Mouse (Mus musculus) spleen, adult 2 months (tissue): ENCODE data around the gene Dusp13. TPM values are rescaled to one million over a fixed set of nuclear protein-coding genes. Genes with fewer than 3 reads are reported as not detected.

Experiments used
- DNase-seq, 2 experiments: peaks; one replicate each; pipeline versions ENCODE4 v3.0.0 to v3.0.0-alpha.2; 2012 to 2021; ENCODE audit warnings: low spot score in 2 of 2, low read depth in 1 of 2
- H3K27ac ChIP-seq: fragments of 200-500 bp; 2 replicates; pipeline ENCODE4 v1.5.1; 2012; ENCODE audit warnings: low read length, inconsistent platforms; ENCODE audit not compliant: insufficient read depth
- H3K27me3 ChIP-seq: fragments of 200-500 bp; 2 replicates; pipeline ENCODE4 v1.6.1; 2012; ENCODE audit warnings: mild to moderate bottlenecking, moderate library complexity, low read length, inconsistent platforms; ENCODE audit not compliant: control insufficient read depth, insufficient read depth
- H3K36me3 ChIP-seq: fragments of 200-500 bp; 2 replicates; pipeline ENCODE4 v1.6.1; 2012; ENCODE audit warnings: mild to moderate bottlenecking, low read length, inconsistent platforms; ENCODE audit not compliant: control insufficient read depth, insufficient read depth
- H3K4me1 ChIP-seq: fragments of 200-500 bp; 2 replicates; pipeline ENCODE4 v1.6.1; 2011; ENCODE audit warnings: inconsistent platforms; ENCODE audit not compliant: control insufficient read depth, insufficient read depth, insufficient read length
- H3K4me3 ChIP-seq: fragments of 200-500 bp; 2 replicates; pipeline ENCODE4 v1.5.1; 2011; ENCODE audit warnings: mild to moderate bottlenecking, inconsistent platforms; ENCODE audit not compliant: insufficient read depth, insufficient read length; ENCODE audit errors: extremely low read depth
- CTCF ChIP-seq: fragments of 200-500 bp; IDR thresholded peaks from 2 replicates; pipeline ENCODE4 v1.5.1; 2011; ENCODE audit warnings: mild to moderate bottlenecking, inconsistent platforms; ENCODE audit not compliant: insufficient read depth, insufficient read length, insufficient replicate concordance; ENCODE audit errors: extremely low read depth
- POLR2A ChIP-seq: fragments of 200-500 bp; IDR thresholded peaks from 2 replicates; pipeline ENCODE4 v1.6.1; 2011; ENCODE audit warnings: low read depth, low read length, inconsistent platforms
- WGBS: fragments of 180-500 bp; shearing (Covaris S2); methylation state at CpG from one replicate; pipeline ENCODE4 v1.1.7; 2018; 5-methylcytosine and 5-hydroxymethylcytosine counted together
- polyA plus RNA-seq: library from polyadenylated mRNA; depleted of rRNA; stranded (reverse); fragments of >200 nt; gene quantifications from 2 replicates; pipeline ENCODE4 v1.2.3, GENCODE M21; 2012

The Dusp13 gene
- polyA plus RNA-seq, 1 experiment, result 0.19 TPM

DNA sequence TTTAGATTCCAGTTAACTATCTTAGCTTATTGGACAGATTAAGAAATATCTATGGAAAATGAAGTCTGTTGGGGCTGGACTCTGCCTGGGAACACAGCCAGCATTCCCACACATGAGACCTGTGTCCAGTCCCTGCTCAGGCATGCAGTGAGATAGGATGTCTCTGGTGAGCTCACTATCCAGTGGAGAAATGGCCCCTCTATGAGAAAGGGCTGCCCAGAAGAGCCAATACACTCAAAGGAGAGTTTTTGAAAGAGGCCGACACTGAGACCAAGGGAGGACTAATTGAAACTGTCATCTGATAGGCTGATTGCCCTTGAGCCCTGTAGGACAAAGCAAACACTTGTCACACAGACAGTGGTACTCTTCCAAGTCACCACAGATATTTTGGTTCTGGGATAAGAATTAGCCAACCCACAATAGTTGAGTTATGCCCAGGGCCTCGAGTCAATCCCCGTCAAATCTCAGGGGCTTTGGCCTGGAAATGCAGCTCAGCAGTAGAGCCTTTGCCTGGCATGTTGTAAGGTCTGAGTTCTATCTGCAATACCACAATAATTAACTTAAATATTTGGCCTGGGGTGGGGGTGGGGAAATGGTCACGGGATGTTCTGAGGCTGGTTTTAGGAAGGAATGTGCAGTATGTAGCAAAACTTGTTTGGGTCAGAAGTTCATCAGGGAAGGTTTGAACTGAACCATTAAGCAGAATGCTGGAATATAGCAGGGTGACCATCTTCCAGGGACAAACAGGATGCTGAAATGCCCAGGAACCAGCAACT lies 30.4 kb downstream of the Dusp13 start:
- 85% methylated on average over 4 of the region's 4 CpGs for WGBS
- Histone ChIP-seq H3K4me1 (no peaks in the 10 kb centered on the region), H3K27ac (no peak overlapping the region), H3K27me3 (no peaks in the 10 kb centered on the region), H3K4me3 (no peak overlapping the region), H3K36me3 (no peaks in the 10 kb centered on the region)
- TF ChIP-seq POLR2A (no peak), CTCF (no peak)
- no peak for DNase-seq

DNA sequence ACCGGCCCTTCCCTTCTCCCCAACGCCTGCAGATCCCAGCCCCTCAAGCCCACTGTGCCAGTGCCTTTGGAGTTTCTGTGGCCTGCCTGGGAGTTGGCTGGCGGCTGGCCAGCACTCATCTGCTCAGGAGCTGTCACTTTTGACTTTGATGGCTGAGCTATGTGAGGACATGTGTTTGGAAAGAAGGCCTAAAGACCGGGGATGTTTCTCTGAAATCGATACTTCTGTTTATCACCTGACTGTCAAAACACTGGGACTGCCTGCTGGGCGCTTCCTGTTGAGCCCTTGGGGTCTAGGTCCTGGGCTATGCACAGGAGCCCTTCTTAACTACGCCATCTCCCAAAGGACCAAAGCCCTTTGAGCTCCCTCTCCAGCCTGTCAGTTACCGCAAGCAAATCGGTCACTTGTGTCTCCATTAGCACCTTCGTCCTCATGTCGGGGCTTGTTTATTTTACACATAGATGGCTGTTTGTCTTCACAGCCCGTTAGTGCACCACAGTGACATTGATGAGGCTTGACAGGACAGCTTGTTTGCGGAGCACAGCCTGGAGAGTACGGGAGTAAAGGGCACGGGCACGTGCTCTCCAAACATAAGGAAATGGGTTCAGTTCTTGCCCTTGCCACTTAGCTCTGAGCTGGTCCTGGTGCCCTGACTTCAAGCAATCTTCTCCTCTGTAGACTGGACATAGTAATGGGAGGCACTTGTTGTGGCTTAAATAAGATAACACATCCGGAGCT lies 31.2 kb downstream of the Dusp13 start:
- TF ChIP-seq POLR2A, result no peak
- no peak for TF ChIP-seq CTCF
- H3K27me3 ChIP-seq, result no peaks in the 10 kb centered on the region
- no peaks in the 10 kb centered on the region for H3K36me3 ChIP-seq
- no peak for DNase-seq
- no peaks in the 10 kb centered on the region for H3K4me1 ChIP-seq
- no peak overlapping the region for H3K27ac ChIP-seq
- no peak overlapping the region for H3K4me3 ChIP-seq
- WGBS, result 90% methylated on average over 17 of the region's 17 CpGs

DNA sequence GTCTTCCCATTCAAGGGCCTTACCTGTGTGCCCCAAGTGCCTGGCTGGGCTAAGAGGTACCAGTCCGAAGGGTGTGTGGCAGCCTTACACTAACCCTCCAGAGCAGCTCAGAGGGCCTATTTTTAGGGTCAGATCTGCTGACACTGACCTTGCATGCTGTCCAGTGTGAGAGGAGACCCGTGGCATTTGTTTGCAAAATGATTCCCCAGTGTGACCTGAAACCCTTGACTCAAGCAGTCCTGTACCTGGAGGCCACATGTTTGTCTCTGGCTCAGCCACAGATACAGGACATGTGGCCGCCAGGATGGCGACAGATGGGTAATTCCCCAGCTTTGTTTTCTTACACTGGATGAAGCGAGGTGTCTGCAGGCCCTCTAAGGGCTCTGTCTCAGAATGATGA lies 36.5 kb downstream of the Dusp13 start, which contains the start of gene Dupd1:
Dupd1 (minus strand) TSS at position 91 of the 400 bp plus-strand sequence.
- 78% methylated on average over 5 of the region's 5 CpGs for WGBS
- TF ChIP-seq CTCF, result no peak
- no peak for TF ChIP-seq POLR2A
- DNase-seq, result no peak
- Histone ChIP-seq H3K27me3 (no peaks in the 10 kb centered on the region), H3K4me1 (no peaks in the 10 kb centered on the region), H3K36me3 (no peaks in the 10 kb centered on the region), H3K4me3 (no peak within 1 kb of the TSS), H3K27ac (no peak within 1 kb of the TSS)

DNA sequence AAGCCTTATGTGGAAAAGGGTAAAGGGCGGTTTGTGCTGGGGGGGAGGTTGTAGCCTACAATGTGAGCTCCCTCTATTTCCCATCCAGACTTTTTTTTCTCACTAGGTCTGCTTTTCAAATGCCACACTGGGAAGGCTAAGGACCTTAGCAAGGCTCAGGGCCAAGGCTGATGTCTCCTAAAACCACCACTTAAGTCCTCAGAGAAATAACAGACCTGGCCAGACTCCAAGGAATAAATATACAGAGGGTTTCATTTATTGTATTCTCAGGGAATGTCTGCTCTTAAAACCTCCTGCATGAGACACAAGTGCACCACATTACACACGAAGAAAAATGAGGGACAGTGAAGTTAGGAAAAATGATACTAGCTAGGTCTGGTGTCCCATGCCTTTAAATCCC lies 39.8 kb downstream of the Dusp13 start:
- Histone ChIP-seq H3K4me1 (no peaks in the 10 kb centered on the region), H3K27ac (no peak overlapping the region), H3K4me3 (no peak overlapping the region), H3K27me3 (no peaks in the 10 kb centered on the region), H3K36me3 (no peaks in the 10 kb centered on the region)
- DNase-seq, result no peak
- 84% methylated on average over 2 of the region's 2 CpGs for WGBS
- TF ChIP-seq CTCF (no peak), POLR2A (no peak)

DNA sequence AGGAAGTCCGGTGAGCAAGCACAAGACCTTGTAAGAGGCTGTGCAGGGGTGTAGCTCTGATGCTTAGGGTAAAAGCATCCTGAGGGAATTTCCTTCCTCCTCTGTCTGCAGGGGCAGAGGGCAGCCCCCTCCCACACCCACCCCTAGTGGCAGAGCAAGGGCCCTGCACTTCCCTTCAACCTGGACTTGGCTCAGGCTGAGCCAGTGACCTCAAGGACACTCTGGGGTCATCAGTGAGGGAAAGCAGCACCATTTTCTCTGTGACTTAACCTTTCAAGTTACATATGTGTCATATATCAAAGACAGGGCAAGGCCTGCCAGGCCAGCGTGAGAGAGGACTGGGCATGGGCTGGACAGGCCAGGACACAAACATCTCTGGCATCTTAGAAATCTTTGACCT lies 41.4 kb downstream of the Dusp13 start:
- Histone ChIP-seq H3K27me3 (no peaks in the 10 kb centered on the region), H3K4me3 (no peak overlapping the region), H3K4me1 (no peaks in the 10 kb centered on the region), H3K36me3 (no peaks in the 10 kb centered on the region), H3K27ac (no peak overlapping the region)
- no peak for TF ChIP-seq CTCF
- WGBS, result 91% methylated on average over 2 of the region's 2 CpGs
- no peak for DNase-seq

DNA sequence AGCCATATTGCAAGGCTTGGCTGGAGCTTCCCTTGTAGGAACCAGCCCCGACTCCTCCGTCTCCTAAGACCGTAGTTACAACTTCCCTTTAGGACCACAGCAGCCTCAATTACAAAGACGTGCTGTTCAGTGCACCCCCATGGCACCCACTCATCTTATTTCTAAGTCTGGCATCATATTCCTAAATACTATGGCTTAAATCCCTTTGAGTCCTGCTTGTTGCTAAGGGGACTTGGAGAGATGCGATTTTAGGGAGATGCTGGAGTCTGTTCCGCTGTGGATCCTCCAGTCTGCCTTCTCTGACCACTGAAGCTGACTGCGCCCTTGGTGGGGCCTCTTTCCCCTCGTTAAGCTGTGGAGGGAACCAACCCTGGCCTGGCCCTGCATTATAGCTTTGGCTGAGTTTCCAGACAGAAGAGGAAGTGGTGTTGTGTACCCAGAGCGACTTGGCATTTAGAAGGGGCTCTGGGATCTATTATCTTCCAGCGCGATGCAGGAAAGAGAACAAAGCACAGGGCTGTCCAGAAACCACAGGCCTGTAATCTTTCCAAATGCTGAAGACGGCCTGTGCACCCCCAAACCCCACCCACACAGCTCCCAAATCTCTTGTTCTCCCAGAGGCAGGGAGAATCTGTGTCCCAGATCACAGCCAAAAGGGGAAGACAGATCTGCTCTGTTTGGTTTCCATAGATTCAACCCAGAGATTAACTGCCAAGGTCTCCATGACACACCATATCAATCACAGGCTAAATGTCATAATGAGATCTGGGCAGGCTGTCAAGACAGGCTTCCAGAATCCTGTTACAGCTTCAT lies 44.0 kb downstream of the Dusp13 start:
- WGBS, result 17% methylated on average over 12 of the region's 12 CpGs
- Histone ChIP-seq H3K4me3 (no peak overlapping the region), H3K27me3 (no peaks in the 10 kb centered on the region), H3K4me1 (no peaks in the 10 kb centered on the region), H3K36me3 (no peaks in the 10 kb centered on the region), H3K27ac (no peak overlapping the region)
- TF ChIP-seq POLR2A, result no peak
- TF ChIP-seq CTCF, result no peak
- DNase-seq, result no peak

DNA sequence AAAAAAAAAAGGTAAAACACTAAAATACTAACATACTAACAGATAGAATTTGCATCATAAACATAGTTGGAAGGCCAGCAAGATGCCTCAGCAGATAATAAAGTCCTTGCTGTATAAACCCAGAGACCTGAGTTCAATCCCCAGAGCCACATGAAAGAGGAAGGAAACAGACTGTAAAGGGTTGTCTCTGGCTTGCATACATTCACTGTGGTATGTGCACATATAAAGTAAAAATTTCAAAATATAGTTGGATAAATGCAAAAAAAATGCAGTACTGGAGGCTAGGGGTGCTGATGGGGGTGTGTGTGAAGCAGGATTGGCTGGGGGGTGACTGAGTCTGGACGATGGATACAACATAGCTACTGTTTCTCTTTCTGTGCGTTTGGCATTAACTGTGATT lies 45.5 kb downstream of the Dusp13 start:
- H3K4me1 ChIP-seq, result no peaks in the 10 kb centered on the region
- H3K27ac ChIP-seq, result no peak overlapping the region
- no peak for TF ChIP-seq POLR2A
- TF ChIP-seq CTCF, result no peak
- 75% methylated on average over 2 of the region's 2 CpGs for WGBS
- no peak for DNase-seq
- no peaks in the 10 kb centered on the region for H3K27me3 ChIP-seq
- no peaks in the 10 kb centered on the region for H3K36me3 ChIP-seq
- H3K4me3 ChIP-seq, result no peak overlapping the region
